Mouse (Mus musculus) B cell, adult 2 months (primary cell): ENCODE measurements around the gene Gm49673.
A peak's percentile ranks its signal among the peaks of the same experiment; 100 is the strongest.
"Not testable (repeated sequence)": the region's sequence is repeated elsewhere in the genome, so short reads cannot be mapped to it uniquely, and the experiment has no call there.

Experiments
- DNase-seq, 2 experiments: peaks; one replicate each; pipeline ENCODE4 v3.0.0; 2022

Gene Gm49673

GRCm38 (mm10) chr17:8147439-8148316, at the start of gene Gm49673, which contains the start of gene Rnaset2a:
Gm49673 (minus strand) TSS chr17:8147788.
Rnaset2a (minus strand) TSS chr17:8148097.
- DNase-seq = peak; percentile 66 to 71

GRCm38 (mm10) chr17:8195685-8196376, 48.2 kb upstream of the Gm49673 start:
- DNase-seq = peak; percentile 65 to 67

GRCm38 (mm10) chr17:8193678-8194077, 46.1 kb upstream of the Gm49673 start:
- no peak for DNase-seq

GRCm38 (mm10) chr17:8184217-8184616, 36.6 kb upstream of the Gm49673 start:
- DNase-seq = no peak

- DNase-seq = no peak
These were observed 36.2 kb upstream of the Gm49673 start for GRCm38 (mm10) chr17:8183815-8184214.

GRCm38 (mm10) chr17:8177090-8177489, 29.5 kb upstream of the Gm49673 start:
- no peak for DNase-seq

- peak; percentile 17 to 23 for DNase-seq
These were observed 23.5 kb upstream of the Gm49673 start for GRCm38 (mm10) chr17:8171081-8171480.

GRCm38 (mm10) chr17:8170331-8170730, 22.7 kb upstream of the Gm49673 start:
- peak; percentile 63 to 64 for DNase-seq

GRCm38 (mm10) chr17:8167436-8167835, 19.8 kb upstream of the Gm49673 start:
- DNase-seq = not testable (repeated sequence)

- DNase-seq = not testable (repeated sequence)
These were observed 18.9 kb upstream of the Gm49673 start for GRCm38 (mm10) chr17:8166454-8166853.

- peak in 1 of 2 experiments; percentile 17 for DNase-seq
These were observed 18.4 kb upstream of the Gm49673 start for GRCm38 (mm10) chr17:8165977-8166376.

- peak; percentile 54 to 62 for DNase-seq
These were observed 18.0 kb upstream of the Gm49673 start for GRCm38 (mm10) chr17:8165608-8165945.

GRCm38 (mm10) chr17:8164701-8165607, 17.4 kb upstream of the Gm49673 start, which contains the start of gene Fgfr1op:
Fgfr1op (plus strand) TSS chr17:8165501.
- peak; percentile 77 to 85 for DNase-seq

GRCm38 (mm10) chr17:8160969-8161368, 13.4 kb upstream of the Gm49673 start:
- DNase-seq = peak; percentile 58 to 67

- DNase-seq = peak; percentile 25 to 30
These were observed 11.0 kb upstream of the Gm49673 start for GRCm38 (mm10) chr17:8158627-8159026.

- DNase-seq = not testable (repeated sequence)
These were observed 8.4 kb upstream of the Gm49673 start for GRCm38 (mm10) chr17:8155982-8156381.

GRCm38 (mm10) chr17:8155010-8155409, 7.4 kb upstream of the Gm49673 start:
- DNase-seq = not testable (repeated sequence)

- peak in 1 of 2 experiments; percentile 22 for DNase-seq
These were observed 657 bp downstream of the Gm49673 start for GRCm38 (mm10) chr17:8146931-8147330.

- DNase-seq = peak; percentile 22 to 26
These were observed 3.5 kb downstream of the Gm49673 start for GRCm38 (mm10) chr17:8143802-8144673.

- DNase-seq = not testable (repeated sequence)
These were observed 7.4 kb downstream of the Gm49673 start for GRCm38 (mm10) chr17:8140210-8140609.

- DNase-seq = not testable (repeated sequence)
These were observed 9.5 kb downstream of the Gm49673 start for GRCm38 (mm10) chr17:8138116-8138515.
